Mouse (Mus musculus) left cerebral cortex, adult 18-20 months (tissue): ENCODE data around the gene Gpr173. TPM values are rescaled to one million over a fixed set of nuclear protein-coding genes. Genes with fewer than 3 reads are reported as not detected.
A peak's percentile ranks its signal among the peaks of the same experiment; 100 is the strongest.
"Not testable (repeated sequence)": the region's sequence is repeated elsewhere in the genome, so short reads cannot be mapped to it uniquely, and the experiment has no call there.

Experiments used
- DNase-seq, 2 experiments: peaks; one replicate each; pipeline ENCODE4 v3.0.0; 2021 to 2022; ENCODE audit warnings: low spot score in 2 of 2, mixed read lengths in 1 of 2
- long read RNA-seq, 2 experiments: library from polyadenylated mRNA; stranded (forward); transcript quantifications; one replicate each; pipeline ENCODE4 v2.0.0; 2021
- total RNA-seq, 2 experiments: library from RNA; stranded (reverse); gene quantifications; 2 replicates each; pipeline ENCODE4 v1.2.3; 2021

The Gpr173 gene
- 10 to 100 TPM; 13.3 to 14.3 TPM for total RNA-seq
- long read RNA-seq, experiment 1, partial matches to known transcripts: 0 of 4 reads
- long read RNA-seq, experiment 1, other reads (novel, unspliced or antisense): 3 of 4 reads
- long read RNA-seq, experiment 2, partial matches to known transcripts: 0 of 2 reads
- long read RNA-seq, experiment 2, other reads (novel, unspliced or antisense): 2 of 2 reads

DNA sequence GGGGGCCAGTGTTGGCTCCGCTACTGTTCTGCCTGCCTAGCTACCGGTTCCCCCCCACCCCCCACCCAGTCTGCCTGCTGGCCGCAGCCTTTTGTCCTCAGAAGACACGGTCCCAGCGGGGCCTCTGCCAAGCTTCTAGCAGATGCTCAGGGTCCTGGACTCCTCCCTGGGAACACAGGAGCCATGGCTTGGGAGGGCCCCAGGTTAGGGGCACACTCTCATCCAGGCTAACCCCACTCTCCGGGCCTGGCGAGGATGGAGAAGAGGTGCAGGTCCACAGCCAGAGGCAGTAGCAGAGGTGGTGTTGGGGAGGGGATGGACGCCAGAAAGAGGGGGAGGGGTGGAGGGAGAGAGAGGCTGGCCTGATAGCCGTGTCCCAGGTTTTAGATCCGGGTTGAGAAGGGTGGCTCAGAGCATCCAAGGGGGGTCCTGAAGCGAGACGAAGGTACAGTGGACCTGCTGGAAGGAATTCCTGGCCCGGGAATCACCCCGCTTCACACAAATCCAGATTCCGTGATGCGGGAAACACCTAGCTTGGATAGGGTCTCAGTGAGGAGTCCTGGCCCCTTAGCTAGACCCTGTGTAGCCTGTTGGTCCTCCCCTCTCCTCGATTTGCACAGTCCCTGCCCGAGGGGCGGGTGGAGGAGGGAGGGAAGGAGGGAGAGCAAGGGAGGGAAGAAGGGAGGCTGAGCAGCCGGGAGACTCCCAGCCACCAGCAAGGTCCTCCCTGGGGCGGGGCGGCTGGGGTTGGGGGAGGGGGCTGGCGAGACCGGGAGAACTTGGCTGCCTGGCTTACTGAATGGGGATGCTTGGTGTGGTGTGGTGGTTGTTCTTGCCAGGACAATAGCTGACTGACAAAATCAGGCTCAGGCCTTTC, at the start of gene Gpr173:
Gene Gpr173 (minus strand): TSS at position 308 of the 877 bp plus-strand sequence.
- peak; percentile 25 to 58 for DNase-seq

- DNase-seq: no peak
These were observed 34.7 kb upstream of the Gpr173 start for GRCm38 (mm10) chrX:152403251-152403650.

- DNase-seq: no peak
These were observed 31.6 kb upstream of the Gpr173 start for GRCm38 (mm10) chrX:152400096-152400495.

DNA sequence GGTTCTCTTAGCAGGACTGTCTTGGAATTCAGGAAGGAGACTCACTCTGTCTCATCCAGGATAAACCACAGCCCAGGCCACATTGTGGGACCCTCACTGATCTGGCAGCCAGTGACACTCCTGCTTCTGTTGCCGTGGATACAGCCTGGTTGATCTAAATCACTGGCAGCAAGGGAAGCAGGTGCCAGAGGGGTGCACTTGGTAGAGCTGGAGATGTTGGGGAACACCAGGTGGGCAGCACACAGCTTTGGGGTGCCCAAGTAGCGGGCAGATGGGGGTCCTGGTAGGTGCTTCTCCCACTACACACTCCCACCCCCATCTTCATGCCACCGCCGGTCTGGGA, 479 bp downstream of the Gpr173 start:
- DNase-seq: no peak

- DNase-seq: no peak
These were observed 2.1 kb downstream of the Gpr173 start for GRCm38 (mm10) chrX:152366418-152366817.

- no peak for DNase-seq
These were observed 15.9 kb downstream of the Gpr173 start for GRCm38 (mm10) chrX:152352553-152353153.

GRCm38 (mm10) chrX:152347041-152347440, 21.5 kb downstream of the Gpr173 start:
- DNase-seq: no peak

GRCm38 (mm10) chrX:152346587-152346986, 21.9 kb downstream of the Gpr173 start:
- no peak for DNase-seq

- DNase-seq: no peak
These were observed 25.6 kb downstream of the Gpr173 start for GRCm38 (mm10) chrX:152342903-152343302.

DNA sequence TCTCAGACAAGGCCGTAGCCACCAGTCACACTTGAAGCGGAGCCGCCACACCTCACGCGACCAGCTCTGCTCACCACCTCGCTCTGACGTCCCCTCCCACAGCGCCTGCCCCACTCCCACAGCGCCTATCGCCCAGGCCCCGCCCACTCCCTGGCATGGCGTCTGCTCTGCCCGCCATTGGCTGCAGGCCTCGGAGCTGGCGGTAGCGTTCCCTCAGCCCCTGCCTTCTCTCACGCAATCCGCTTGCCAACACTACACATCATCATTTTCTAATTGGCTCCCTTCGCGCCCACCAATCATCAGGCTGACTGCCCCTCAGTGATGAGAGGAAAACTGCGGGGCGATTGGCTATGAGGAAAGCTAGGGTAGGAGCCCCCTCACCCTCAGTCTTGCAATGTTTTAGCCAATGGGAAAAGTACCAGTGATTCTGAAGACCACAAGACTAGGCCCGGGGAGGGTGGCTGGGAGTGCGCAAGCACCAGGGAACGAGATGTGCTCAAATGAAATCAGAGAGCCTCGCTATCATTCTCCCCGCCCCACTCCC, 26.1 kb downstream of the Gpr173 start, which contains the start of gene Tspyl2:
Gene Tspyl2 (minus strand): TSS at position 68 of the 544 bp plus-strand sequence.
- peak; percentile 89 to 91 for DNase-seq

GRCm38 (mm10) chrX:152341496-152341895, 27.0 kb downstream of the Gpr173 start:
- peak; percentile 4 to 20 for DNase-seq

GRCm38 (mm10) chrX:152336546-152337332, 31.8 kb downstream of the Gpr173 start:
- peak; percentile 82 to 85 for DNase-seq

GRCm38 (mm10) chrX:152336123-152336522, 32.4 kb downstream of the Gpr173 start:
- DNase-seq: not testable (repeated sequence)

GRCm38 (mm10) chrX:152329400-152329799, 39.1 kb downstream of the Gpr173 start:
- DNase-seq: not testable (repeated sequence)

DNA sequence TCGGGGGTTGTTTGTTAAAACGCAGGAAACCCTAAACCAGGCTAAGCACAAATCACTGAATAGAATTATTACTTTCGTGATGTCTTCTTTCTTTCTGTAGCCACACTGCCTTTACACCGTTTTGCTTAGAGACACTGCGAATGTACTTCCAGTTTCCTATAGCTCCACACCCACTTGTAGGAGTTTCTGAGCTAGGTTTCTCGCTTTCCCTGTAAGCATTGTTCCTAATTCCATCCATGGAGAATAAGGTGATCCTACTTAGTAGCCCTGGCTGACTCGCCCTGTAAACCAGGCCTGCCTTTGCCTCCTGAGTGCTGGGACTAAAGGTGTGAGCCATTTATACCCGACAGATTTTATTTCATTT, 40.8 kb downstream of the Gpr173 start:
- DNase-seq: no peak

GRCm38 (mm10) chrX:152326996-152327688, 41.4 kb downstream of the Gpr173 start, which contains the start of gene Kantr:
TSS of gene Kantr (minus strand) at chrX:152327495.
- peak; percentile 56 to 79 for DNase-seq

- no peak for DNase-seq
These were observed 44.9 kb downstream of the Gpr173 start for GRCm38 (mm10) chrX:152323584-152323983.

DNA sequence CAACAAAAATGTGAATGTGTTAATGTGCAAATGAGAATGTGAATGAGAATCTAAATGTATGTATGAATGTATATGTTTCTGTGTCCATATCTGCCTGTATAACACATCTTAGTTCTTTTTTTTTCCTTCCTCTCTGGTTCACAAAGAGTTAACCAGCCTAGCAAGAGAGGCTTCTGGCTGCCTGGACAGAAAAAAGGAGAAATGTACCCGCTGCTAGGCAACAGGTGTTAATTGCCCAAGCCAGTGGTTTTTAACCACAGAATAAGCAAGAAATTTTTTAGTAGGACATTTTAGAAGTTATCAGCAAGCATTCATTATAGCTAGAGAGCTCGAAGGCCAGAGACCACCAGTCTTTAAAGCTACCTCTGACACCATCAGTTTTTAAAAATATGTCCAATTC, 45.7 kb downstream of the Gpr173 start:
- no peak for DNase-seq

DNA sequence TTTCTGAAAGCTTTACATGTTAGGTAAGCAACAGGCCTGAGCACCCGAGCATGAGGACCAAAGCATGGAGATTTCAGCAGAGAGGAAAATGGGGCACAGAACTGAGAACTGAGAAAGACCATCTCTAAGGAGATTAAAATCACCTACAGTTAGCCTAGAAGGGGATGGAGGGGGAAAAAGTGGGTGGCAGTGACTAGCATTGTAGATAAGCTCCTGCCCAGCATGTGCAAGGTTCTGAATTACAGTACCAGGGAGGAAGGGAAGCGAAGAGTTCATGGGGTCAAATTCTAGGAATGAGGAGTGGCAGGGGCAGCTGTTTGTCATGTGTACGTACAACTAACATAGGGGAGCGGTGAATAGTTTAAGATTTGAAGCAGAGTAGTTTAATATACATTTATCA, 48.0 kb downstream of the Gpr173 start:
- DNase-seq: no peak

- peak in 1 of 2 experiments; percentile 20 for DNase-seq
These were observed 60.6 kb downstream of the Gpr173 start for GRCm38 (mm10) chrX:152307942-152308341.
